ENCODE assay signal across 11 mouse cellular contexts in the genomic region with DNA sequence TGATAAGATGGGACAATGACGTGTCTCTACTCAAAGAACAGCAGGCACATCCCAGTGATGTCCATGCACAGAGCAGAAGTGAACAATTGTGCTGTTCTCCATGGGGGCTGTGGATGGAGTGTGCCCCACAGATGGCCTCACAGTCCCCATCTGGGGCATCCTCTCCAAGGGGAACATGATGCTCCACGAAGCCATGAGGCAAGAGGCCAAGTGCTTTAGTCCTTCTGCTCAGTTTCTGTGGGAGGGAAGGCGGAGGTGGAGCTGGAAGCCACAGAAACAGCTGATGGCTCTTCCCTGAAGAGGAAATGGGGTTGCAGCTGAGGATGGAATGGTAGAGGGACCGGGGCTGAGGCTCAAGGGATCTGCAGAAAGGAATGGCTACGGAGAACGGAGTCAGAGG.
DNase-seq lines count a peak whose midpoint lies in the region; ATAC-seq lines count a peak whose summit lies in the region.
"Had no signal": no experiment of that assay in that cellular context is flagged by ENCODE, and none has a peak within 500 bp of the region (broad histone marks: within the 10 kb centered on the region; RNA-seq: fewer than 3 reads in every experiment).

No protein-coding gene starts in this region.

- DNase-seq in gastrocnemius, adult 18-20 months (ENCODE audit: low spot score): peak; percentile 26
- no peak for DNase-seq in gastrocnemius, adult 8-10 months (ENCODE audit: low spot score in 2 of 2)
- DNase-seq in cerebellum, adult 11 months: peak; percentile 75
- peak; percentile 84 for DNase-seq in layer of hippocampus, adult 11-12 months (ENCODE audit: low spot score)
- DNase-seq in left cerebral cortex, postnatal 14 days (ENCODE audit: low spot score in 2 of 2): peak; percentile 19 to 28
- no peak for DNase-seq in urinary bladder, postnatal 14 days (ENCODE audit: low spot score)
- DNase-seq in thymus, postnatal 10 days (ENCODE audit: low spot score in 2 of 2): no peak
- DNase-seq: kidney, adult 18-20 months; thymus, postnatal 36 days had no signal

- intact Hi-C loops in left cerebral cortex, postnatal 14 days (cut with DNase I): no loop called here

- no peak for ATAC-seq in granulocyte monocyte progenitor cell, adult 5-6 weeks (replicated peaks; ENCODE audit: poor library complexity, severe bottlenecking)
- ATAC-seq: activated CD4-positive, CD25-positive, alpha-beta regulatory T cell, adult 4 months had no signal

Comparison
In these comparisons a context has a peak if more than half of its experiments do, and no peak if none do; other contexts are left out.
1. DNase-seq: peak in gastrocnemius, adult 18-20 months (single experiment), cerebellum, adult 11 months (single experiment), layer of hippocampus, adult 11-12 months (single experiment) and left cerebral cortex, postnatal 14 days (2 of 2); none in gastrocnemius, adult 8-10 months (0 of 2), urinary bladder, postnatal 14 days (single experiment) and thymus, postnatal 10 days (0 of 2).